Mouse (Mus musculus): Measurements from ENCODE around the gene Nnmt.

The Nnmt gene

GRCm38 (mm10) chr9:48633147-48633546, 28.2 kb upstream of the Nnmt start:
- no peak for DNase-seq

GRCm38 (mm10) chr9:48619268-48619667, 14.3 kb upstream of the Nnmt start:
- no peak for DNase-seq

GRCm38 (mm10) chr9:48618589-48618988, 13.6 kb upstream of the Nnmt start:
- DNase-seq, result peak; percentile 80

GRCm38 (mm10) chr9:48618111-48618510, 13.2 kb upstream of the Nnmt start:
- peak; percentile 73 for DNase-seq

GRCm38 (mm10) chr9:48617511-48618010, 12.6 kb upstream of the Nnmt start:
- DNase-seq, result no peak

GRCm38 (mm10) chr9:48613221-48613620, 8.3 kb upstream of the Nnmt start:
- no peak for DNase-seq

- DNase-seq, result no peak
These were observed 7.6 kb upstream of the Nnmt start for GRCm38 (mm10) chr9:48612542-48612941.

- no peak for DNase-seq
These were observed 6.1 kb upstream of the Nnmt start for GRCm38 (mm10) chr9:48611032-48611431.

GRCm38 (mm10) chr9:48609734-48610133, 4.8 kb upstream of the Nnmt start:
- no peak for DNase-seq

GRCm38 (mm10) chr9:48607417-48607816, 2.5 kb upstream of the Nnmt start:
- DNase-seq, result no peak

- DNase-seq, result peak; percentile 25
These were observed 1.2 kb upstream of the Nnmt start for GRCm38 (mm10) chr9:48606171-48606570.

- no peak for DNase-seq
These were observed 744 bp upstream of the Nnmt start for GRCm38 (mm10) chr9:48605697-48606096.

GRCm38 (mm10) chr9:48604226-48604625, 727 bp downstream of the Nnmt start:
- no peak for DNase-seq

GRCm38 (mm10) chr9:48600881-48601280, 4.1 kb downstream of the Nnmt start:
- DNase-seq, result no peak

- no peak for DNase-seq
These were observed 4.9 kb downstream of the Nnmt start for GRCm38 (mm10) chr9:48600066-48600465.

- DNase-seq, result no peak
These were observed 7.5 kb downstream of the Nnmt start for GRCm38 (mm10) chr9:48597494-48597893.

- DNase-seq, result no peak
These were observed 8.0 kb downstream of the Nnmt start for GRCm38 (mm10) chr9:48596924-48597323.

- DNase-seq, result no peak
These were observed 11.0 kb downstream of the Nnmt start for GRCm38 (mm10) chr9:48593915-48594314.

GRCm38 (mm10) chr9:48590606-48591005, 14.3 kb downstream of the Nnmt start:
- DNase-seq, result no peak

GRCm38 (mm10) chr9:48586332-48586731, 18.6 kb downstream of the Nnmt start:
- peak; percentile 72 for DNase-seq

- no peak for DNase-seq
These were observed 24.1 kb downstream of the Nnmt start for GRCm38 (mm10) chr9:48580808-48581207.

- no peak for DNase-seq
These were observed 42.6 kb downstream of the Nnmt start for GRCm38 (mm10) chr9:48562388-48562787.

GRCm38 (mm10) chr9:48559482-48560139, 45.3 kb downstream of the Nnmt start:
- peak; percentile 68 for DNase-seq

GRCm38 (mm10) chr9:48558637-48559036, 46.3 kb downstream of the Nnmt start:
- DNase-seq, result peak; percentile 18

GRCm38 (mm10) chr9:48549056-48549455, 55.9 kb downstream of the Nnmt start:
- no peak for DNase-seq
